Mouse (Mus musculus): ENCODE measurements at regions not wholly inside any gene's neighbourhood (a gene's known extent, or its start where the extent isn't known, plus 50 kb on each side); places are given as distances from the start of the nearest gene placed in this dataset.

- TF ChIP-seq CTCF (IDR thresholded peaks at IDR 0.05; ENCODE audit: extremely low read depth, insufficient read depth, insufficient read length, insufficient replicate concordance) (no peak), POLR2A (IDR thresholded peaks at IDR 0.05; ENCODE audit: low read depth, low read length) (no peak)
These were observed 347.8 kb upstream of the Onecut1 start for GRCm38 (mm10) chr9:74513887-74514286.
